Mouse (Mus musculus) embryonic facial prominence, embryonic 13.5 days (tissue): ENCODE measurements around the gene Spef1. TPM values are rescaled to one million over a fixed set of nuclear protein-coding genes. Genes with fewer than 3 reads are reported as not detected.

Experiments used
- ATAC-seq: fragments of 200-750 bp; cut with Nextera tagmentation; 2 replicates; pipeline ENCODE4 v1.8.0; 2017; ENCODE audit warnings: low read depth; ENCODE audit not compliant: insufficient number of reproducible peaks, insufficient read depth, low FRiP score, low TSS enrichment
- H3K27ac ChIP-seq: fragments of 300-500 bp; sonication (generic); 2 replicates; pipeline ENCODE4 v1.5.1; 2015; ENCODE audit warnings: moderate library complexity, mild to moderate bottlenecking, inconsistent platforms
- H3K27me3 ChIP-seq: fragments of 300-500 bp; sonication (generic); 2 replicates; pipeline ENCODE4 v1.6.1; 2015; ENCODE audit warnings: mild to moderate bottlenecking, inconsistent platforms
- H3K36me3 ChIP-seq: fragments of 300-500 bp; sonication (generic); 2 replicates; pipeline ENCODE4 v1.6.1; 2015; ENCODE audit warnings: mild to moderate bottlenecking, inconsistent platforms
- H3K4me1 ChIP-seq: fragments of 300-500 bp; sonication (generic); 2 replicates; pipeline ENCODE4 v1.6.1; 2015; ENCODE audit warnings: inconsistent platforms
- H3K4me2 ChIP-seq: fragments of 300-500 bp; sonication (generic); 2 replicates; pipeline ENCODE4 v1.6.1; 2015; ENCODE audit warnings: moderate library complexity, mild to moderate bottlenecking, inconsistent platforms
- H3K4me3 ChIP-seq: fragments of 300-500 bp; sonication (generic); 2 replicates; pipeline ENCODE4 v1.5.1; 2015; ENCODE audit warnings: mild to moderate bottlenecking, inconsistent platforms
- H3K9ac ChIP-seq: fragments of 300-500 bp; sonication (generic); 2 replicates; pipeline ENCODE4 v1.6.1; 2015; ENCODE audit warnings: mild to moderate bottlenecking, inconsistent platforms
- H3K9me3 ChIP-seq: fragments of 300-500 bp; sonication (generic); 2 replicates; pipeline ENCODE4 v1.6.1; 2016; ENCODE audit warnings: inconsistent platforms
- WGBS: fragments of 180-500 bp; shearing (Covaris S2); methylation state at CpG from one replicate; pipeline ENCODE4 v1.1.7; 2015; ENCODE audit warnings: mixed read lengths; 5-methylcytosine and 5-hydroxymethylcytosine counted together
- polyA plus RNA-seq: library from polyadenylated mRNA; unstranded; fragments of >200 nt; fragmentation: Nextera tagmentation; extraction: Ambion mirVana; gene quantifications from 2 replicates; pipeline ENCODE4 v1.2.1, GENCODE M21; 2015

Spef1 gene
- polyA plus RNA-seq, 1 experiment from 2014 or later: 4.4 TPM

DNA sequence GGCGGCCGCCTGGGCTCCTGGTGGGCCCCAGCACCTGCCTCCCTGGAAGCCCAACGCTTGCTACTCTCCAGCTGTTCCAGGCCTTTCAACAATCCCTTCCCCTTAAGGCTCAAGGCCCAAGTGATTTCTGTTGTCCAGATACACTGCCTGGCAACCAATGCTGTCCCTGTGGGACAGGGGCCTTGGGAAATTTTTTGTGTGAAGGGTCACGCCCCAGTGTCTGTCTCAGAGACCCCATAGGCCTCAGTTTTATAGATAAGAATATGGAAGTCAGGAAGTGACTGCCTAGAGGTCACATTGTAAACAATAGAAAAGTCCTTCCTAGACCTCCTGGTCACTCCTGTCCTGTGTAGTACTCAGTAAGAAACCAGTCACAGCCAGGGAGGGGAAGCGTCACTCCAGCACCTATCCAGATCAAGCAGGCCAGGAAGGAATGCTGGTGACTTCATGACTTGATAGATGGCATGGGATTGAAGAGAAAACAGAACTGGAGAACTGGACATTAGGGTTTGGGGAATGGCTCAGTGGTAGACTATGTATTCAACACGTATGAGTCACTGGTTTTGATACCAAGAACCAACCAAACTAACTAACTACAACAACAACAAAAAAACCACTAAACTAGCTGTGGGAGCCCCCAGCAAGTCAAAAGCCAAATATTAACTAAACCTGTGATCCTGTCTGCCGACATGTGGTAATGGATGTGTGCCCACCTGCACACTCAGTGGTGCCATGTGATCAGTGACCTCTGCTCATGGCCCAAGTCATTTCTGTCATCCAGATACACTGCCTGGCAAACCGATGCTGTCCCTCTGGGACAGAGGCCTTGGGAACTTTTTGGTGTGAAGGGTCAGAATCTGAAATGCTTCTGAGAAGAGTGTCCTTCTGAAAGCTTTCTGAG, 38.5 kb downstream of the Spef1 start:
- H3K9ac ChIP-seq: no peak overlapping the region
- no peaks in the 10 kb centered on the region for H3K27me3 ChIP-seq
- H3K4me1 ChIP-seq: no peaks in the 10 kb centered on the region
- H3K9me3 ChIP-seq: no peaks in the 10 kb centered on the region
- ATAC-seq: no peak
- H3K4me3 ChIP-seq: no peak overlapping the region
- no peak overlapping the region for H3K27ac ChIP-seq
- H3K4me2 ChIP-seq: no peak overlapping the region
- peaks cover 83% of the 10 kb centered on the region for H3K36me3 ChIP-seq
- 88% methylated on average over 8 of the region's 8 CpGs for WGBS

DNA sequence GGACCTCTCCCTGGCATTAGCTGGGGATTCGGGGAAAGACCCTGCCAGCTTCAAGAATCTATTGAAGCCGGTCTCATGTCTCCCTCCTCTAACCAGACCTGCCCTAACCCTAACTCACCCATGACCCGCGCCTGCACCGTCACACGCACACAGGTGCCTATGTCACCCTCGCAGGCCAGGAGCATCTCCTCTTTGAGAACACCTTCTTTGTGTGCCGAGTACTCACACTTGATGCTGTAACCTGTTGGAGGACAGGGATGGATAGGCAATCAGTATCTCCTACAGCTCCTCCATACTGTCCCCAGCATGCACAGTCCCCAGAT, 40.1 kb downstream of the Spef1 start:
- Histone ChIP-seq H3K27me3 (no peaks in the 10 kb centered on the region), H3K4me2 (no peak overlapping the region), H3K4me3 (no peak overlapping the region), H3K4me1 (peaks cover 5% of the 10 kb centered on the region; the same call in 1 of the 2 replicates), H3K9me3 (no peaks in the 10 kb centered on the region), H3K9ac (no peak overlapping the region), H3K36me3 (peaks cover 85% of the 10 kb centered on the region), H3K27ac (no peak overlapping the region)
- 89% methylated on average over 8 of the region's 8 CpGs for WGBS
- ATAC-seq: no peak

DNA sequence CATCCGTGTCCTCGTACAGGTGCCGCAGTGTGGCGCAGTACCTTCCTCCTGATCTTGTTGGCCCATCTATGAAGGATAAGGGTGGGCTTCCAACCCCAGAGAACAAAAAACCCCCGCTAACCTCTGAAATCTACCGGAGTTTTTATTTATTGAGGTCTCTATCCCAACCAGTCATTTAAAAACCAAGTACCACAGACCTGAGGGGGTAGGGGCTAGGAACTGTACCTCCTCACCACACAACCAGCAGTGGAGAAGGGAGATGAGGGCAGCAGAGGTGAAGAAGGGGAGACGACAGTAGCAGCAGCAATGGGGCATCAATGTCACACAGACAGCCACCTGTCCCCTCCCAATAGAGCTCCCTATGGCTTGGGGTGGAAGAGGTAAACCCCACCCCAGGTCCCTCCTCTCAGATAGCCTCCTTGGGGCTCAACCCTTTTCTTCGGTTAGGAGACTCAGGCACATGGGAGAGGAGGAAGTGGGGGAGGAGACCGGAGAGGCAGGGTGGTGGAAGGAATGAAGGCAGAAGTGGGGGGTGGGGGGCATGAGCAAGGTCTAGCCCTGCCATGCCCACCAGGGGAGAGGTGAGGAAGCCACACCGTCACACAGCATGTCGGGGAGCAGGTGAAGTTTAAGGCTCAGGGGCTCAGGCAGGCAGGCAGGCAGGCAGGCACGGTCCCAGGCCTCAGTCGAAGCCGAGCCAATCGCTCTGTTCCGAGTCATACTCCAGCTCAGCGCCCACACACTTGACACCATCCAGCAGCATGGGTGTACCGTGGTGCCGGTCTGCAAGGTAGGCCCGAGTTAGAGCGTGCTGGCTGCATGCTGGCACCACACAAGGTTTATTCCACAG, 40.7 kb downstream of the Spef1 start:
- peaks cover 5% of the 10 kb centered on the region; the same call in 1 of the 2 replicates for H3K4me1 ChIP-seq
- H3K27ac ChIP-seq: no peak overlapping the region
- H3K4me3 ChIP-seq: no peak overlapping the region
- 85% methylated on average over 21 of the region's 21 CpGs for WGBS
- H3K4me2 ChIP-seq: no peak overlapping the region
- H3K27me3 ChIP-seq: no peaks in the 10 kb centered on the region
- ATAC-seq: no peak
- no peak overlapping the region for H3K9ac ChIP-seq
- H3K36me3 ChIP-seq: peaks cover 85% of the 10 kb centered on the region
- H3K9me3 ChIP-seq: no peaks in the 10 kb centered on the region

DNA sequence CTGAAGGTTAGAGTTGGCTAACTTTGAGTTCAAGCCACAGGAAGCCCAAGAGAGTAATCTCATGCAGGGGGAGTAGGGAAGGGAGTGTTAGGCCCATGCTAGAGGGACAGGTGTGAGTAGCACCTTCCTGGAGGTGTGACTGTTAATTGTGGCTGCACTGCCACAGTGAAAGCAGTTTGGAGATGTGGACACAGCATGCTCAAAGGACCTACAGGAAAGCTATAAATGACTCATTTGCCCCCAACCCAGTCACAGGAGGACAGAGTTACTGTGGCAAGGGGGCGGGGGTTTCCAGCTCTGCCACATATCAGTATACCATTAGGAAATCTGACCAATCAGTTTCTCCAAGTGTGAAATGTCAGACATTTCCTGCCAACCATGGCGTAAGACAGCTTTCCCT, 41.5 kb downstream of the Spef1 start:
- Histone ChIP-seq H3K36me3 (peaks cover 87% of the 10 kb centered on the region), H3K9me3 (no peaks in the 10 kb centered on the region), H3K4me3 (no peak overlapping the region), H3K4me2 (no peak overlapping the region), H3K9ac (no peak overlapping the region), H3K27ac (no peak overlapping the region), H3K27me3 (no peaks in the 10 kb centered on the region), H3K4me1 (peaks cover 5% of the 10 kb centered on the region; the same call in 1 of the 2 replicates)
- 86% methylated on average over 2 of the region's 2 CpGs for WGBS
- ATAC-seq: no peak

DNA sequence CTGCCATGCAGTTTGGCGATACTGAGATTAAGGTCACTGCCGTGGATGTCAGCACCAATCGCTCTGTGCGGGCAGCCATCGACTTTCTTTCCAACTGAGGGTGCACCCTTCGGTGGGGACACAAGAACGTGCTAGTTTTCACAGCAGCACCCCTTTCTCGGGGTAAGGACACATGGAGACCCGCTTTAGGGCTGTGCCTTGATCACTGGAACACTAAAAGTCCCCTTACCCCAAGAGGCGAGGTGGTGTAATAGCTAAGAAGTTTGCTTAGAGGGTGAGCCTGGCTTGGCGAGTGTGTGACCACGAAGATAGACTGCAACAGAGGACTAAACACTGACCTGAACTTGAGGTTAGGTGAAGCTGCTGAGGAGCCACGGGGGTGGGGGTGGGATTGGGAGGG, 42.0 kb downstream of the Spef1 start:
- Histone ChIP-seq H3K27ac (no peak overlapping the region), H3K27me3 (no peaks in the 10 kb centered on the region), H3K4me1 (peaks cover 5% of the 10 kb centered on the region; the same call in 1 of the 2 replicates), H3K4me3 (no peak overlapping the region), H3K4me2 (no peak overlapping the region), H3K36me3 (peaks cover 90% of the 10 kb centered on the region), H3K9me3 (no peaks in the 10 kb centered on the region), H3K9ac (no peak overlapping the region)
- WGBS: 68% methylated on average over 13 of the region's 13 CpGs
- no peak for ATAC-seq

DNA sequence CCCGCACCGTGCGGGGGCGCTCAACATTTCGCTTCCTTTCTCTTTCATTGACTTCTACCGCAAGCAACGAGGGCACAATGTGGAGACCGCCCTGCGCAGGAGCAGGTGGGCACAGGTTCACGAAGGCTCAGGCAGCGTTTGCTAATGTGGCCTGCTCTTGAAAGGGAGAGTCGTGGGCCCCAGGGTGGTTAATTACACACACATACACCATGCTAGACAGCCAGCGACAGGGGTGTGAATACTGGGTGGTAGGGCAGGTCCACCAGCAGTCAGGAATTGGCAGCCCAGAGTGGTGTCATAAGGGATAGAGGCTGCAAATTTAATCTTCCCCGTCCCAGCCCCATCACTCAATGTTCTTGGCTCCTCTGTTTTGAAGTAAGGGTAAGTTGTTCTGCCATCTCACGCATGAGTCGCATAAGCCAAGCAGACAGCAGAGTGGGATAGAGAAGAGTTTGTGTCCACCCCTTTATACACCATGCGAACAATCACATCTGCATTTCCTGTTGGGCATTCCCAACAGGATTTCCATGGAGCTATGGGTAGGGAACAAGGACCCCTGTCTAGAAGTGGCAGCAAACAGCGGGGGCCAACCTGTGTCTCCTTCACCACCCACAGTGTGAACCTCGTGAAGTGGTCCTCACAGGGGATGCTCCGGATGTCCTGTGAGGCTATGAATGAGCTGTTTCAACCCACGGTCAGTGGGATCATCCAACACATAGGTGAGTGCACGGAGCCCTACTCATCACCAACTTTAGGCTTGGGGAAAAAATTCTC, 43.9 kb downstream of the Spef1 start:
- no peak overlapping the region for H3K9ac ChIP-seq
- 68% methylated on average over 22 of the region's 22 CpGs for WGBS
- no peak for ATAC-seq
- H3K4me3 ChIP-seq: no peak overlapping the region
- peaks cover 5% of the 10 kb centered on the region; the same call in 1 of the 2 replicates for H3K4me1 ChIP-seq
- H3K4me2 ChIP-seq: no peak overlapping the region
- H3K27me3 ChIP-seq: no peaks in the 10 kb centered on the region
- no peak overlapping the region for H3K27ac ChIP-seq
- peaks cover 96% of the 10 kb centered on the region for H3K36me3 ChIP-seq
- no peaks in the 10 kb centered on the region for H3K9me3 ChIP-seq

DNA sequence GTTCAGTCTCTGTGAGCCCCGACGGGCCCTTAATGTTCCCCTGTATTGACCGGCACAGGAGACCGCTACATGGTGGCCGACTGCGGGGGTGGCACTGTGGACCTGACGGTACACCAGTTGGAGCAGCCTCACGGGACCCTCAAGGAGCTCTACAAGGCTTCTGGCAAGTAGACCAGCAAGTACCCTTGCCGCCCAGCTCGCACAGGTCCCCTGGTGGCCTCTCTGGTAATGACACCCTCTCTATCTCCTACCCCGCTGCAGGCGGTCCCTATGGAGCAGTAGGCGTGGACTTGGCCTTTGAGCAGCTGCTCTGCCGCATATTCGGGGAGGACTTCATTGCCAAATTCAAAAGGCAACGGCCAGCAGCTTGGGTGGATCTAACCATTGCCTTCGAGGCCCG, 44.5 kb downstream of the Spef1 start:
- no peak overlapping the region for H3K4me3 ChIP-seq
- no peaks in the 10 kb centered on the region for H3K9me3 ChIP-seq
- H3K27me3 ChIP-seq: no peaks in the 10 kb centered on the region
- H3K4me1 ChIP-seq: peaks cover 5% of the 10 kb centered on the region; the same call in 1 of the 2 replicates
- no peak overlapping the region for H3K4me2 ChIP-seq
- no peak overlapping the region for H3K27ac ChIP-seq
- no peak for ATAC-seq
- H3K36me3 ChIP-seq: peaks cover 94% of the 10 kb centered on the region
- no peak overlapping the region for H3K9ac ChIP-seq
- 35% methylated on average over 18 of the region's 18 CpGs for WGBS

DNA sequence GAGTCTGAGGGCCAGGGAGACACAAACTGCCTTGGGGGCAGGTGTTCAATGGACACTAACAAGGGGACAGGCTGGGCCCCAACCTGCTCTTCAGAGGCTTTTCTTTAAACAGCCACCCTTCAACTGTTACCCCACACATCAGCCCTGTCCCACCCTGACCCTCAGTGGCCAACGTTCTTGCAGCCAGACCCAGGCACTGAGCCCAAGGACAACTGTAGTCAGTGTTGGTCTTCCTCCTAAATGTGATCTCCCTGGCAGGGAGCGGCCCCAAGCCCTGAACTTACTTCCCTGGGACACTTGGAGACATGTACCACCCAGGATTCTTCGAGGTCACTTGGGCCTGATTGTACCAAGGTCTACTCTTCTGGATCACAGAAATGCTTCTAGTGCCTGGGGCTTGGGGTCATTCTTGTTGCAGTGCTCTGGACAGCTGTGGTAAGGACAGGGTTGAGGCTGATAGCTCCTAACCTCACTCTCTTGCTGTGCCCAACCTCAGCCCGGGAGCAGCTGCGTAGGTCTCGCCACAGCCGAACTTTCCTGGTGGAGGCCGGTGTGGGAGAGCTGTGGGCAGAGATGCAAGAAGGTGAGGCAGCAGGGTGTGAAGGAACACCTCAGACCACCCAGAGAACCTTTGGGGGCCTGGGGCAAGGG, 45.6 kb downstream of the Spef1 start:
- Histone ChIP-seq H3K4me3 (no peak overlapping the region), H3K4me1 (peaks cover 5% of the 10 kb centered on the region; the same call in 1 of the 2 replicates), H3K9ac (no peak overlapping the region), H3K27me3 (no peaks in the 10 kb centered on the region), H3K36me3 (peaks cover 89% of the 10 kb centered on the region), H3K27ac (no peak overlapping the region), H3K9me3 (no peaks in the 10 kb centered on the region), H3K4me2 (no peak overlapping the region)
- 85% methylated on average over 8 of the region's 8 CpGs for WGBS
- no peak for ATAC-seq

DNA sequence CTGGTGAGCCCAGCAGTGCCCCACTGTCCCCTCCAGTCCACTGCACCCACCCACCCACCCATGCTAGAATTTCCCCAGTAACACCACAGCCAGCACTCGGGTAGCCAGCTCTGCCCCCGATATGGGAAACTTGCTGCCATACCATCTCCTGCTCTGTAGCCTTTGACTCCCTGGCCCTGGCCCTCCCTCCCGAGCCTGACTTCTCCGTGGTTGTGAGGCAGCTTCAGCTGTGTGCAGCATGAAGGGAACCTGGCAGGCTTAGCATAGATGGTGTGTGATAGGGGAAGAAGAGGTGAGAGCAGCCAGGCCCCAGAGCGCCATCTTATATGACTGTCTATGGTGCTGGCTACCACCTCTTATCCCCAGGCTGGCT, 46.6 kb downstream of the Spef1 start:
- Histone ChIP-seq H3K4me2 (no peak overlapping the region), H3K27me3 (no peaks in the 10 kb centered on the region), H3K27ac (no peak overlapping the region), H3K9ac (no peak overlapping the region), H3K4me3 (no peak overlapping the region), H3K36me3 (peaks cover 91% of the 10 kb centered on the region), H3K4me1 (peaks cover 5% of the 10 kb centered on the region), H3K9me3 (no peaks in the 10 kb centered on the region)
- WGBS: 73% methylated on average over 5 of the region's 5 CpGs
- no peak for ATAC-seq

DNA sequence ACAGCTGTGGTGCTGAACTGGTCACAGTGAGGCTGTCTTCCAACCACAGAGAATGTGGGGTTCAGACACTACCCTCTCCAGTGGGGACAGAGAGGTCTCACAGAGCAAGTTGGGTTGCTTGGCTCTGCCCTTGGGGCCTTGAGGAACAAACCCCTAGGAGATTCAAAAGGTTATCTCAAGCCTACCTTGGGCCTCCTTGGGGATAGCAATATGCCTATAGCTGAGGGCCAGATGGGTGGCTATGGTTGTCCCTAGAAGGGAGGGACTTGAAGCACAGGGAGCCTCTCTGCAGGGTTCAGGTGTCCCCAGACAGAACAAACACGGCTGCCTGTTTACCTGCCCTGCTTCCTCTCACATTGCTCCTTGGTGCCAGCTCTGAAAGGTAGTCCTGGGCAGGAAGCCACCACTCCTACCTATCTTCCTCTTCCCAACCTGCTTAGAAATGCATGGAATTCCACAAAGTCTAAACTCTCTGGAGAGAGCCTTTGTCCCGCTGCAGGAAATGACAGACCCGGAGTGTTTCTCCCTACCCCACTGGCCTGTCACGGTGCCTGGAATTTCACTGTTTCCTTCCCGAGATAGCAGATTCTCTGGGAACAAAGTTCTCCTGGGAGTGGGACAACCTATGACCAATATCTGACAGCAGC, 47.1 kb downstream of the Spef1 start:
- H3K27ac ChIP-seq: no peak overlapping the region
- no peak overlapping the region for H3K9ac ChIP-seq
- H3K4me2 ChIP-seq: no peak overlapping the region
- peaks cover 91% of the 10 kb centered on the region for H3K36me3 ChIP-seq
- WGBS: 31% methylated on average over 5 of the region's 5 CpGs
- peaks cover 7% of the 10 kb centered on the region for H3K4me1 ChIP-seq
- no peak overlapping the region for H3K4me3 ChIP-seq
- no peak for ATAC-seq
- H3K27me3 ChIP-seq: no peaks in the 10 kb centered on the region
- no peaks in the 10 kb centered on the region for H3K9me3 ChIP-seq
